Mouse (Mus musculus) adrenal gland, postnatal 25 days (tissue): ENCODE measurements around the gene Pygo2. TPM values are rescaled to one million over a fixed set of nuclear protein-coding genes. Genes with fewer than 3 reads are reported as not detected.

Source experiments
- DNase-seq: peaks from one replicate; pipeline ENCODE4 v3.0.0; 2021; ENCODE audit warnings: mixed read lengths
- total RNA-seq: library from RNA; stranded (reverse); gene quantifications from 2 replicates; pipeline ENCODE4 v1.2.3, GENCODE M21; 2021

Pygo2 gene
- total RNA-seq, 1 experiment from 2014 or later: 46.8 TPM

- peak; percentile 75 for DNase-seq
These were observed 27.0 kb downstream of the Pygo2 start for GRCm38 (mm10) chr3:89456726-89457665.

GRCm38 (mm10) chr3:89458372-89458964 lies 28.5 kb downstream of the Pygo2 start:
- no peak for DNase-seq

- peak; percentile 96 for DNase-seq
These were observed 29.2 kb downstream of the Pygo2 start for GRCm38 (mm10) chr3:89458965-89459807.

GRCm38 (mm10) chr3:89468268-89468667 lies 38.3 kb downstream of the Pygo2 start:
- no peak for DNase-seq

- DNase-seq: no peak
These were observed 42.3 kb downstream of the Pygo2 start for GRCm38 (mm10) chr3:89472280-89472679.

- DNase-seq: no peak
These were observed 43.8 kb downstream of the Pygo2 start for GRCm38 (mm10) chr3:89473838-89474237.

- no peak for DNase-seq
These were observed 49.0 kb downstream of the Pygo2 start for GRCm38 (mm10) chr3:89479055-89479454.

GRCm38 (mm10) chr3:89481488-89481887 lies 51.5 kb downstream of the Pygo2 start:
- DNase-seq: no peak

- DNase-seq: no peak
These were observed 52.2 kb downstream of the Pygo2 start for GRCm38 (mm10) chr3:89482249-89482648.

Other genes starting within 250 kb of the Pygo2 start
- 17.1 and 23.7 TPM in 2 replicates for gene Fam189b, start 247.1 kb upstream of the Pygo2 start, total RNA-seq
- gene Gba, start 227.3 kb upstream of the Pygo2 start, total RNA-seq: 72.4 and 79.0 TPM in 2 replicates
- 6.1 and 8.7 TPM in 2 replicates for gene Thbs3, start 215.0 kb upstream of the Pygo2 start, total RNA-seq
- gene Mtx1, start 203.1 kb upstream of the Pygo2 start, total RNA-seq: 143 and 154 TPM in 2 replicates
- not detected in 2 replicates for gene Muc1, start 201.2 kb upstream of the Pygo2 start, total RNA-seq
- gene Krtcap2, start 184.2 kb upstream of the Pygo2 start, total RNA-seq: 126 and 127 TPM in 2 replicates
- 2.6 and 3.2 TPM in 2 replicates for gene Trim46, start 183.9 kb upstream of the Pygo2 start, total RNA-seq
- gene Dpm3, start 170.9 kb upstream of the Pygo2 start, total RNA-seq: 106 and 137 TPM in 2 replicates
- gene Slc50a1, start 159.6 kb upstream of the Pygo2 start, total RNA-seq: 44.7 and 51.4 TPM in 2 replicates
- 11.6 and 17.2 TPM in 2 replicates for gene Efna1, start 149.1 kb upstream of the Pygo2 start, total RNA-seq
- 0.27 TPM in 1 of 2 replicates, not detected in the other for gene Efna3, start 107.2 kb upstream of the Pygo2 start, total RNA-seq
- 1.7 TPM in 1 of 2 replicates, not detected in the other for gene Efna4, start 92.2 kb upstream of the Pygo2 start, total RNA-seq
- 50.4 and 65.1 TPM in 2 replicates for gene Adam15, start 80.2 kb upstream of the Pygo2 start, total RNA-seq
- 0.38 and 0.76 TPM in 2 replicates for gene Dcst2, start 68.2 kb upstream of the Pygo2 start, total RNA-seq
- gene Dcst1, start 65.0 kb upstream of the Pygo2 start, total RNA-seq: 0.55 TPM in 1 of 2 replicates, not detected in the other
- 98.2 and 110 TPM in 2 replicates for gene Zbtb7b, start 35.4 kb upstream of the Pygo2 start, total RNA-seq
- 3.1 TPM in 1 of 2 replicates, not detected in the other for gene Lenep, start 27.4 kb upstream of the Pygo2 start, total RNA-seq
- gene Flad1, start 18.3 kb upstream of the Pygo2 start, total RNA-seq: 34.7 and 35.4 TPM in 2 replicates
- 24.8 and 26.2 TPM in 2 replicates for gene Cks1b, start 11.8 kb upstream of the Pygo2 start, total RNA-seq
- 74.4 and 101 TPM in 2 replicates for gene Shc1, start 11.8 kb upstream of the Pygo2 start, total RNA-seq
- 37.9 and 51.1 TPM in 2 replicates for gene Pbxip1, start 6.5 kb downstream of the Pygo2 start, total RNA-seq
- 31.7 and 53.8 TPM in 2 replicates for gene Pmvk, start 24.3 kb downstream of the Pygo2 start, total RNA-seq
- gene Kcnn3, start 90.0 kb downstream of the Pygo2 start, total RNA-seq: 4.1 and 5.5 TPM in 2 replicates